Mouse (Mus musculus): ENCODE measurements at regions not wholly inside any gene's neighbourhood (a gene's known extent, or its start where the extent isn't known, plus 50 kb on each side); places are given as distances from the start of the nearest gene placed in this dataset.

DNA sequence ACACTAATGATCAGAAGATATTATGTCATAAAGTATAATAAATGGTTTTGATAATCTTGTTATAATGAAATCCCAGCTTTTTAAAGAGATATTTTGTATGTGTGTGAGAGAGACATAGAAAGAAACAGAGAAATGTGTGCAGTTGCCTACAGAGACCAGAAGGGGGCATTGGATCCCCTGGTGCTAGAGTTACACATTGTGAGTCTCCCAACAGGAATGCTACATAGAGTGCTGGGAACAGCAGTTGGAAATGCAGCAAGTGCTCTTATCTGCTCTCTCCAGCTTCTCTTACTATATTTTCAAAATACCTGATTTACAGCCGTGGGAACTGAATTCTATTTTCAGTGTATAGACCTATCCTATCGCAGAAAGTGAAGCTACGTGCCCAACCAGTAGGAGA, 240.3 kb downstream of the Hlx start:
- no peak for TF ChIP-seq CTCF (IDR thresholded peaks at IDR 0.05; ENCODE audit: borderline replicate concordance, insufficient read depth, low read length)
- TF ChIP-seq POLR2A (IDR thresholded peaks at IDR 0.05; ENCODE audit: low read depth, low read length) = no peak
